Mouse (Mus musculus) liver, adult 2 months (tissue): ENCODE data around the gene Tarbp2. TPM values are rescaled to one million over a fixed set of nuclear protein-coding genes. Genes with fewer than 3 reads are reported as not detected.

Experiments
- DNase-seq: peaks from one replicate; pipeline ENCODE4 v3.0.0-alpha.2; 2011; ENCODE audit warnings: low read depth, low spot score; ENCODE audit errors: extremely low read depth
- H3K27ac ChIP-seq: fragments of 200-500 bp; replicated peaks from 2 replicates; pipeline ENCODE4 v1.5.1; 2012; ENCODE audit warnings: low read depth, mild to moderate bottlenecking, control low read depth, inconsistent platforms, low read length; ENCODE audit not compliant: insufficient read depth
- H3K27me3 ChIP-seq: fragments of 200-500 bp; 2 replicates; pipeline ENCODE4 v1.6.1; 2012; ENCODE audit warnings: mild to moderate bottlenecking, moderate library complexity, low read length, inconsistent platforms; ENCODE audit not compliant: control insufficient read depth, insufficient read depth
- H3K36me3 ChIP-seq: fragments of 200-500 bp; 2 replicates; pipeline ENCODE4 v1.6.1; 2012; ENCODE audit warnings: low read length, inconsistent platforms; ENCODE audit not compliant: control insufficient read depth, insufficient read depth
- H3K4me1 ChIP-seq: fragments of 200-500 bp; 2 replicates; pipeline ENCODE4 v1.6.1; 2011; ENCODE audit warnings: low read length; ENCODE audit not compliant: control insufficient read depth, insufficient read depth
- H3K4me3 ChIP-seq: fragments of 200-500 bp; 2 replicates; pipeline ENCODE4 v1.5.1; 2011; ENCODE audit warnings: low read depth, mild to moderate bottlenecking, control low read depth, low read length, moderate library complexity; ENCODE audit not compliant: insufficient read depth
- H3K79me2 ChIP-seq: fragments of 200-500 bp; 2 replicates; pipeline ENCODE4 v1.6.1; 2012; ENCODE audit warnings: inconsistent platforms, mild to moderate bottlenecking, low read length, moderate library complexity; ENCODE audit not compliant: control insufficient read depth, insufficient read depth
- H3K9ac ChIP-seq: fragments of 200-500 bp; 2 replicates; pipeline ENCODE4 v1.6.1; 2012; ENCODE audit warnings: low read depth, mild to moderate bottlenecking, control low read depth, inconsistent platforms, low read length
- CTCF ChIP-seq: fragments of 200-500 bp; IDR thresholded peaks from 2 replicates; pipeline ENCODE4 v1.5.1; 2011; ENCODE audit warnings: low read depth, low read length, control low read depth
- POLR2A ChIP-seq: fragments of 200-500 bp; IDR thresholded peaks from 2 replicates; pipeline ENCODE4 v1.6.1; 2011; ENCODE audit warnings: low read length, control low read depth; ENCODE audit not compliant: insufficient read depth; ENCODE audit errors: extremely low read depth
- WGBS: fragments of 180-500 bp; shearing (Covaris S2); methylation state at CpG from one replicate; pipeline ENCODE4 v1.1.7; 2018; 5-methylcytosine and 5-hydroxymethylcytosine counted together
- polyA plus RNA-seq: library from polyadenylated mRNA; depleted of rRNA; stranded (reverse); fragments of >200 nt; gene quantifications from 2 replicates; pipeline ENCODE4 v1.2.3, GENCODE M21; 2012
- total RNA-seq: library from RNA; depleted of rRNA; stranded (reverse); fragments of >200 nt; gene quantifications from 2 replicates; pipeline ENCODE4 v1.2.3, GENCODE M21; 2014

Gene Tarbp2
- total and polyA plus RNA-seq, 2 experiments, result 15.2 to 40.6 TPM

DNA sequence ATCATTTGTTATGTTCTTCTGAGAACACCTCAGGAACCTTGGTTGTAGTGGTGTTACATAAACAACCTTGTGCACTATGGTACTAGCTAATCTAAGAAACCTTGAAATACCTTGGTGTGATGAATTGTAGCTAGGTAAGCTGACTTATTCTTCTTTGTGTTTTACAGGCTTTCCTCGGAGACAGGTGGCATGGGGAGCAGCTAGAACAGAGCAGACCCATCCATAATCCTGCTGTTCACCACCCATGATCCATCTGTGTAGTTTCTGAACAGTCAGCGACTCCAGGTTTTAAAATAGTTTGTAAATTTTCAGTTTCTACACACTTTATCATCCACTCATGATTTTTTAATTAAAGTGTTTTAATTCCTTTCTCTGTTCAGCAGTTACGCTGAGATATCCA is 19.7 kb upstream of the Tarbp2 start:
- Histone ChIP-seq H3K9ac (no peak overlapping the region), H3K27ac (no peak overlapping the region), H3K4me3 (no peak overlapping the region), H3K4me1 (no peaks in the 10 kb centered on the region), H3K27me3 (no peaks in the 10 kb centered on the region), H3K36me3 (peaks cover 65% of the 10 kb centered on the region), H3K79me2 (peaks cover 4% of the 10 kb centered on the region; the same call in 1 of the 2 replicates)
- 92% methylated on average over 3 of the region's 3 CpGs for WGBS
- TF ChIP-seq POLR2A (no peak), CTCF (no peak)
- DNase-seq, result no peak

- no peaks in the 10 kb centered on the region for H3K27me3 ChIP-seq
- peaks cover 56% of the 10 kb centered on the region for H3K36me3 ChIP-seq
- no peak overlapping the region for H3K9ac ChIP-seq
- WGBS, result 80% methylated on average over 3 of the region's 3 CpGs
- no peak overlapping the region for H3K27ac ChIP-seq
- H3K4me1 ChIP-seq, result no peaks in the 10 kb centered on the region
- no peak overlapping the region for H3K4me3 ChIP-seq
- DNase-seq, result no peak
- TF ChIP-seq CTCF (no peak), POLR2A (no peak)
- H3K79me2 ChIP-seq, result no peaks in the 10 kb centered on the region; the same call in 1 of the 2 replicates
These were observed 18.6 kb upstream of the Tarbp2 start for GRCm38 (mm10) chr15:102499370-102499769.

GRCm38 (mm10) chr15:102499851-102500250 is 18.1 kb upstream of the Tarbp2 start:
- DNase-seq, result no peak
- Histone ChIP-seq H3K79me2 (no peaks in the 10 kb centered on the region; the same call in 1 of the 2 replicates), H3K27ac (no peak overlapping the region), H3K4me1 (no peaks in the 10 kb centered on the region), H3K9ac (no peak overlapping the region), H3K4me3 (no peak overlapping the region), H3K27me3 (no peaks in the 10 kb centered on the region), H3K36me3 (peaks cover 53% of the 10 kb centered on the region)
- 93% methylated on average over 6 of the region's 6 CpGs for WGBS
- TF ChIP-seq POLR2A (no peak), CTCF (no peak)

GRCm38 (mm10) chr15:102500479-102500878 is 17.5 kb upstream of the Tarbp2 start:
- DNase-seq, result no peak
- TF ChIP-seq POLR2A (no peak), CTCF (no peak)

DNA sequence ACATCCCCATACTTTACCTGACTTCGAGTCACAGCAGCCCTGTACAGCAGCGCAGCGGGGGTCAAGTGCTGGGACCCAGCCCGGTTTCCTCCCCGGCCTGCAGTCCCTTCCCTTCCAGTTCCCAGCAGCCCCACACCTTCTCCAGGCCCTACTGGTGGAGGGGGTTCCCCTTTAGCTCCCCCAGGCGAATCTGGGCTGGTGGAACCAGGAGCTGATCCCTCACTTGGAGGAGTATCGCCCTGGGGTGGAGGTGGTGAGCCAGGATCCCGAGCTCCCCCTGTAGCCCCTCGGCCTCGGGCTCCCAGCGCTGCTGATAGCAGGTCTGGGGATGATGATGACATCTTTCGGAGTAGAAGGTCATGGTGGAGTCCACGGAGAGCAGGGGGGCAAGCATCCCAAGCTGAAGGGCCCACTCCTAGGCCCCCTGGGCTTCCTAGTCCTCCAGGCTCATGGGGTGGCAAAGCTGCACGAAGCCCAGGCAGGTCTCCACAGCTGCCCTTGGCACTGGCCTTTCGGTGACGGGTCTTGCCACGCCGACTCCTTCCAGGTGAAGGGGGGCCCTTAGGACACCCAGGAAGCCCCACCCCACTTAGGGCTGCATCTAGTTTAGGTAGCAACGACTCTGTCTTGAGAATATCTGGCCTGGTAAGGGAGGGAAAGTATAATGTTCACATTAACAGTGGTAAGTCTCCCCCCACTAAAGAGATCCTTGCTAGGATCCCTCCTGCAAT is 16.7 kb upstream of the Tarbp2 start:
- WGBS, result 88% methylated on average over 19 of the region's 19 CpGs
- TF ChIP-seq POLR2A (no peak), CTCF (no peak)

More at GRCm38 (mm10) chr15:102500479-102500878, 17.5 kb upstream of the Tarbp2 start:
- H3K9ac ChIP-seq, result no peak overlapping the region
- H3K36me3 ChIP-seq, result peaks cover 48% of the 10 kb centered on the region
- H3K27me3 ChIP-seq, result no peaks in the 10 kb centered on the region
- H3K79me2 ChIP-seq, result no peaks in the 10 kb centered on the region; the same call in 1 of the 2 replicates
- no peak overlapping the region for H3K27ac ChIP-seq
- H3K4me3 ChIP-seq, result no peak overlapping the region
- WGBS, result 88% methylated on average over 5 of the region's 5 CpGs
- no peaks in the 10 kb centered on the region for H3K4me1 ChIP-seq

GRCm38 (mm10) chr15:102502254-102502840 is 15.6 kb upstream of the Tarbp2 start:
- H3K79me2 ChIP-seq, result no peaks in the 10 kb centered on the region
- H3K9ac ChIP-seq, result no peak overlapping the region
- peak; percentile 61 for DNase-seq
- H3K4me3 ChIP-seq, result no peak overlapping the region
- TF ChIP-seq CTCF (no peak), POLR2A (no peak)
- H3K27me3 ChIP-seq, result no peaks in the 10 kb centered on the region
- peaks cover 37% of the 10 kb centered on the region for H3K36me3 ChIP-seq
- H3K4me1 ChIP-seq, result no peaks in the 10 kb centered on the region
- no peak overlapping the region for H3K27ac ChIP-seq
- WGBS, result 70% methylated on average over 9 of the region's 9 CpGs

More for the DNA sequence above, 16.7 kb upstream of the Tarbp2 start:
- Histone ChIP-seq H3K27ac (no peak overlapping the region), H3K79me2 (no peaks in the 10 kb centered on the region), H3K4me1 (no peaks in the 10 kb centered on the region), H3K36me3 (peaks cover 45% of the 10 kb centered on the region), H3K27me3 (no peaks in the 10 kb centered on the region), H3K9ac (no peak overlapping the region), H3K4me3 (no peak overlapping the region)
- no peak for DNase-seq
